Mouse (Mus musculus): ENCODE results near the gene Brdt.

The Brdt gene

DNA sequence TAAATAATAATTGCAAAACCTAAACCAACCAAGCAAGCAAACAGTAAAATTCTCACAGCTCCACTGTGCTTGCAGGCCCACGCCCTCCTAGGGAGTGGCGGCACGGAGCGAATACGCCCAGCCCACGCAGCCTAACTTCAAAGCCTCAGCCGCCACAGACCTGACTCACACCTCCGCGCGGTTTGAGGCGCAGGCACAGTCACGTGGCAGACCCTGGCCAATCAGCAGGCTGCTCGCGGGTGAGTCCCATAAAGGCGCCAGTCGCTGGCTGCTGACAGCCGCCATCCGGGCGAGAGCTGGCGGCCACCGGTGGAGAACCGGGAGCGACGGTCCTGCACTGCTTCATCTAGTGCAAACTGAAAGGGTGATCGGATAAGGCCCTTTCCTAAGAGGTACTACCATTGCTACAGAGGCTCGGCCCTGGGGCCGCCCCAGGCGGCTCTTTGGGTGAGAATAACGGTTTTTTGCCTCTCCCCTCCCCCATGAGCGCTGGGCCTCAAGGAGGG is at the start of gene Brdt:
TSS of gene Brdt (plus strand) at position 244 of the 506 bp plus-strand sequence.
- DNase-seq (ENCODE audit: low spot score) = peak; percentile 95

DNA sequence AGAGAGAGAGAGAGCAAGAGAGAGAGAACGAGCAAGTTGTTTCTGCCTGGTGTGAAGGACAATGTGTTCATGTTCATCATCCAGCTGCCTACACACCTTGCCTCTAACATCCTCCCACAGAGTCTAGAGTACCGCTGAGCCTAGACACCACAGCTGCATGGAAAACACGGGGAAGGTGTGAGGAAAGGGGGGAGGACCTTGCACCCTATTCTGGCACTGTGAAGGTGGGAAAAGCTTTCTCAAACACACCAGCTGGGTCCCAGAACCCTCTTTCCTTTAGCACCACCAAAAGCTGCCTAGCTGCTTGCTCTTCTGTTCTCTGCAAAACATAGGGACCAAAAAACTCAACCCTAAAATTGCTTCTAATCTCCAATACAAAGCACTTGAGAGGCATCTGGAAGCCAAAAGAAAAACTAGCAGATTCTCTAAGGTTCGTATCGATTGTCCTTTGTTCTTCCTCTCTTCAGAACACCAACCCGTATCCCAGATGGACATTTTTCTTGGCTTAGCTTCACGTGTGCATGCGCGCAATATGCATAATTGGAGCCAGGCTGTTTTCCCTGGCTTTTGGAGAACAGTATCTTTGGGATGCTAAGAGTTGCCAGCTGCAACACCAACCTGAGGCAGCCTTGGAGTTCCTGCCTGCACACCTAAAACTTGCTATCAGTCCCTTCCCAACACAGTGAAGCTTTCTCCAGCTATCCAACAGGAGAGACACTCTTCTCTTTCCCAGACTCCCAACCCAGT is 48.2 kb upstream of the Brdt start:
- no peak for DNase-seq (ENCODE audit: low spot score)

DNA sequence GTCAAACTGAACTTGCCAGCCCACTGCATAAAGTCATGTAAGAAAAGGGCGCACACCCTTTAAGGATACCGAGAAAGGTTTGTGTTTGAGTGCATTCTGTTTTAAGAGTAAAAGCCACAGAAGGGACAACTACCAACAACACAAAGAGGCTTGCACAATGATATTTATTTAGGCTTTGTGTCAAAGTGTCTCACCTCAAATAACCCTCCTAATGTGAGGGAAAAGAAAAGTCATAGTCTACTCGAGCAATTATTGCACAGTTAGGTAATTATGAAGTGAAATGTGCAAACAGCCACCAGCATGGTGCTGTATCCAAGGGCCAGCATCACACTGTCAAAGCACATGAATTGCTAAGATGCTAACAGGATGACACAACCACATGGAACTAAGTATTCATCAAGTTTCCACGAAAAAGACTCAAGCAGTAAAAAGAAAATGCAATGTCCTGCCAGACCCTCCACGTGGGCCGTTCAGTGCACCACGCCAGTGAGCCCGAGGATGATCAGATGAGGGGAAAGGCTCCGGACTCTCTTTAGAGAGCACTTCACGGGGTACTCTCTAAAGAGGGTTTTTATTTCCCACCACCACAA is 46.9 kb upstream of the Brdt start:
- DNase-seq (ENCODE audit: low spot score) = no peak

DNA sequence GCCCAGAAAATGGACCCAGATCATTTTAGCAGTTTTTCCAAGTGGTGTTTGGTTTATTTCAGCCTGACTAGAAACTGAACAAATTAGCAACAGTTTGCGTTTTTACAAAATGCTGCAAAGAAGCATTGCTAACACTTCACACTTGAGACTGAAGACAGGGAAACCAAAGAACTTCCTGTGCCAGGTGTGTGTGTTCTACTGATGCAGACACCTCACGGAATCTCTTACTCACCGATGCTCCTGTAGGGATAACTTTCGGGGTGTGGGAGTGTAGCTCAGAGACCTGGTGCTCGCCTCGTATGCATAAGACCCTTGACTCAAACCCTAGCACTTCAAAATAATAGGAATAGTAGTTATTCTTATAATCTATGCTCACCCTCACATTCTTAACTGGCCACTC is 45.4 kb upstream of the Brdt start:
- DNase-seq (ENCODE audit: low spot score) = no peak

DNA sequence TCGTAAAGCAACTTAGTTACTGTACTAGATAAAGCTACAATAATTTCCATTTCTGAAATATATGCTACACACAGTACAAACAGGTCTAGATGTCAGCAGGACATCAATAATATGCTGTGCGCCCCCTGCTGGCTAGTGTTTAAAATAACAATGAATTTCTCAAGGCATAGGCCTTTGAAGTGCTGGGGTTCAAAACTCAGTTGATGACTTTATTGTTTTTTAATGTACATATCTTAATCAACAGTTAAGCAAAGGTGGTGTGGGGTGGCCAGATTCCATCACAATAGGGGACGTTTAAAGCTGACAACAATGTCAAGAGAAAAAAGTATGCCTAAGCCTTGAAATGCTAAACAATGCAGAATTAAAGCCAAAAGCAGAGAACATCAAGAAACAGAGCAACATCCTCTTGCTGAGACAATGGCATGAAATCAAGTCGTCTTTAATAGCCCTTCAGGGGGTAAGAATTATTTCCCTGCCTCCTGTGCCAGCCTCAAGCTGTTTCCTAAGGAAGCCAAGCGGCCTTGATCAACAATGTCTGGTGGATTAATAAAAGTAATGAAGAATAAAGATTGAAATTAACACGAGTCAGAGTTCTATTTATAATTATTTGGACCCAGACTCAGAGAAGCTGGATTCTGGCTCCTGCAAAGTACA is 43.6 kb upstream of the Brdt start:
- DNase-seq (ENCODE audit: low spot score) = peak; percentile 33

DNA sequence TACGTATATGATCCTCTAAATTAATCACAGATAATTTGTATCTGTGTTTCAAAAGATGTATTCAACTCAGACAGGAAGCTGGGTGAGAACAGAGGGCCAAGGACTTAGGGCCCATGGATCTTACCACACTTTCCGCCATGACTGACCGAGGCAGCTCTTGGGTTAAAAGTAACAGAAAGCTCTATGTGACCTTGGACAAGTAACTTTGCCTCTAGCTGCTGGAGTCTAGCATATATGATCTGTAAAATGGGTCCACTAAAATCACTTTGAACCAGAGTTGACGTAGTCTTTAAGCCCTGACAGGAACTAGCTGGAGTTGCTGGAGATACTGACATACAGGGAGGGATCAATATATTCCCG is 43.1 kb upstream of the Brdt start:
- no peak for DNase-seq (ENCODE audit: low spot score)

DNA sequence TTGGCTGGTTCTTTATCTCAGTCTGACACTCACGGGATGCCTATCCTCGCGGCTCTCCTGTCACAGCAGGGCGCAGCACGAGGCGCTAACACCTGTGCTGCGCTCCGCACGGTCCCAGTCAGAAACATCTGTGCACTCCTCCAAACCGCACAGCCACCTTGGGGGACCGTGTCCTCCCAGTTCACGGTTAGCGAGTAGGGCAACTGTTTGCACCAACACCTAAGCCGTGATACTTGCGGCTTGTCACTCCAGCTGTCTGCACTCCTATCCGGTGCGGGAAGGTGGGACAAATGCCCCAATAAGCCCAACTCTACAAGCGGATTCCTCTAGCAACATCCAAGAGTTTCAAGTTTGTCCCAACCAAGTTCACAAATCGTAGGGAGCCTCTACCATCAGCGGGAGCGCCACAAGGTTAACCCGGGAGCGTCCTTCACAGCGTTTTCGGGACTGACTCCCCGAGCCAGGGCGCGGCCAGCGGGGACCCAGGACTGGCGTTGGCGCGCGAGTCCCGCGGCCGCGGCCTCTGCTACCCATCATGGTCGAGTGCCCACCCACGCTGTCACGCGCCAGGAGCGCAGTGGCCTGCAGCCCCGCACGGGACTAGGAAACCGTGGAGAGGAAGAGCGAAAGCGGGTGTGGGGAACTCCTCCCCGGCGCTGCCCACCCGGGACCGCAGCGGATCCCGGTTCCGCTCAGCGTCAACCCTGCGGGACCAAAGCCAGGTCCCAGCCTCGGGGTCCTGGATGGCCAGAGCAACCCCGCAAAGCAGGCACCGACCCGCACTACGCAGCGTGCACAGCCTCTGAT is 42.3 kb upstream of the Brdt start:
- peak; percentile 11 for DNase-seq (ENCODE audit: low spot score)

DNA sequence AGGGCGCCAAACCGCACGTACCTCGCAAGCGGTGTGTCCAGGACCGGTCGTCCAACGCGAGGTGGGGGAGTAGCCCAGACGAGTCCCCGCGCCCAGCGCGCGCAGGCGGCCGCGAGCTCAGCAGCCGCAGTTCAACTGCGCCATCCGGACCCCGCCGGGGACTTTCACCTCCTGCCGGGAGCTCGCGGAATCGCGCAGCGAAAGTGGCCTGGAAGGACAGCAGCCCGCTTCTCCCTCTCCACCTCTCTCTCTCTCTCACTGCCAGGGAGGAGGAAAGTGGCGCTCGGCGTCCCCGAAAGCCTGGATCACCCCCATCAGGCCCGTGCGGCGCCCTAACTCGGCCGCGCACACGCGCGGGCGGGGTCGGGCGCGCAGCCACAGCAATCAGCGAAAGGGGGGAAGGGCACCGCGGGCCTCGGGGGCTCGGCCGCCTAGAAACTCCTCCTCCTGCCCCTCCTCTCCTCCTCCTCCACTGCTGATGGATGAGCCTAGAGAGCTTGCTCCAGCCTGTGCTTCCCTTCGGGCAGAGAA is 41.7 kb upstream of the Brdt start, which contains the start of gene Tgfbr3:
TSS of gene Tgfbr3 (minus strand) at position 396 of the 531 bp plus-strand sequence.
- peak; percentile 69 for DNase-seq (ENCODE audit: low spot score)

DNA sequence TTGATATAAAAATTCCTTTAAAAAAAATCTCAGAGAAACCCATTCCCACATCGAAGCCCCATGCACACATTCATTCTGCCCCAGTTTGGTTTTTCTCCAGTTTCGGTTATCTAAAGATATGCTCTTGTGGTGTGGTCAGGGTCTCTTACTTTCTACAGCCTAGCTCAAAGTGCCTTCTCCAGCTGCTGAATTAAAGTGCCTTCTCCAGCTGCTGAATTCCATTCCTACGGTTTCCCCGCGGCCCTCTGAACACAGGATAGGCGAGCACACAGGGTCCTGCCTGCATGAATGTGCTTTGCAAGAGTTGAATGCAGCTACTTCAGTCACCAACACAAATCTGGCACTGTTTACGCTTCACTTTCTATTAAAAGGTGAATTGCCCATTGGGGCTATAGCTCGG is 41.0 kb upstream of the Brdt start:
- no peak for DNase-seq (ENCODE audit: low spot score)

DNA sequence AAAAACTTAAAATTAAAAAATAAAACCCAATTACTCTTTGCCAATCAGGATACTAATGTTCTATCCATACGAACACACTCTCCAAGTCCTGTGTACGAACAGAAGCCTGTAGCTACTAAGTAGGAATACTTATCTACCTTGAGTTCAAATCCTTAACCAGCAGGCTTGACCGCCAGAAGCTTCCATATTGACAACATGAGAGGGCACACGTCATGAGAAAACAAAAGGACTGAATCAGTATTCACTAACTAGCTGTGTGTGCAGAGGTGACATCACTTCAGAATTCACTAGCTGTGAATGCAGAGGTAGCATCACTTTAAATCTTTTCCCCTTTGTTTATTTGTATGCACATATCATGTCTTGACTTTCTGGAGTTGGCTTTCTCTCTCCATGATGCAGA is 36.9 kb upstream of the Brdt start:
- DNase-seq (ENCODE audit: low spot score) = no peak

DNA sequence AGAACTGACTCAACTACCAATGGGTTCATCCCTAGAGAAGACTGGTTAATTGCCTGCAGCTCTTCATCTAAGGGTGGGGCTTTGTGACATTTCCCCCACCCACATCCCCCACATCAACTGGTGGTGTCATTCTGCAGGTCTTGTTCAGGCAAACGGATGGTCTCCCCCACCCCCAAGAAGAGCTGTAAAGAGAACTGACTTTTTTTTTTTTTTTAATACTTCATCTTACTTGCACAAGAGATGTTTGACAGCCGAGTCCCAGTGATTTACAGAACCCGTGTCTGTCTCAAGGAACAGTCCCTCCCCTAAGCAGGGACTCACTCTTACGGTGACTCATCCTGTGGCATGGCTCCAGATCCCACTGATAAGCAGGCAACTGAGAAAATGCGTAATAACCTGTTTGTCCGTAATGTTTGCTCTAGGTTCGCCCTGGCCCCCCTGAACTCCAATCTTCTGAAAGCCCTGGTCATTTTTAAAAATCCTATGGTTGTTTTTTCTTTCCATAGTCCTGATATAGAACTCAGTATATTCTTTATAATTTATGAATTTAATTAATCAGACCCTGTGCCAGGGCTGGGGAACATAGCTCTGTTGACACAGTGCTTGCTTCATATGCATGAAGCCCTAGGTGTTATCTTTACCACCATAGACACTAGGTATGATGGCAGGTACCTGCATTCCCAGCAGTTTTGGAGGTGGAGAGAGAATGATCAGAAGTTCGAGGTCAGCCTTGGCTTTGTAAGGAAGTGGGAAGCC is 35.7 kb upstream of the Brdt start:
- peak; percentile 25 for DNase-seq (ENCODE audit: low spot score)

DNA sequence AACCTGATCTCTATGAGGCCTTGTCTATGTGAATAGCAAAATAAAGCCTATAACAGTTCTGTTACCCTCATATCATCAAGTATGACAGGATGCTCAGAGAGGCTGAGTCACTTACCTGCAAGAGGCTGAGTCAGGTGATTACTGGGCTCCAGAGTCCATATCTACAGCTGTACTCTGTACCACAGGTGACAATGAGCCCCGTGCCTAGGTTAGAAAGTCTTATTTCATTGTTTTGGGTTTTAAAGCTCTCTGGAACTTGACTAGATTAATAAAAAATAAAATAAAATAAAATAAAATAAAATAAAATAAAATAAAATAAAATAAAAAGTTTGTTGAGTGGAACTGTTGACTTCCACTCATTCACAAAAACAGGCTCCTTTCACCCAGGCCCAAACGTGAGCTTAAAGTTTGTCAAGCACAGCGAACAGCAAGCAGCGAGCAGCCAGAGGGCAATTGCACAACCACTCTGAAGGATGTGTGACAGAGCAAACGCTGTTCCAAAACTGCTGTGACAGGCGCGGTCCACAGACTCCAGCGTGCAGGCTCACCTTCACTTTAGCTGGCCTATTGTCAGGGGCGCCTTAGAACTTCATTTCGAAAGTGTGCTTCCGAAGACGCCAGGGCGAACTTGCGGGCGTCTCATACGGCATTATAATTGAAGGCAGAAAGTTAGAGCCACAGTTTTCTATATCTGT is 35.0 kb upstream of the Brdt start:
- no peak for DNase-seq (ENCODE audit: low spot score)

DNA sequence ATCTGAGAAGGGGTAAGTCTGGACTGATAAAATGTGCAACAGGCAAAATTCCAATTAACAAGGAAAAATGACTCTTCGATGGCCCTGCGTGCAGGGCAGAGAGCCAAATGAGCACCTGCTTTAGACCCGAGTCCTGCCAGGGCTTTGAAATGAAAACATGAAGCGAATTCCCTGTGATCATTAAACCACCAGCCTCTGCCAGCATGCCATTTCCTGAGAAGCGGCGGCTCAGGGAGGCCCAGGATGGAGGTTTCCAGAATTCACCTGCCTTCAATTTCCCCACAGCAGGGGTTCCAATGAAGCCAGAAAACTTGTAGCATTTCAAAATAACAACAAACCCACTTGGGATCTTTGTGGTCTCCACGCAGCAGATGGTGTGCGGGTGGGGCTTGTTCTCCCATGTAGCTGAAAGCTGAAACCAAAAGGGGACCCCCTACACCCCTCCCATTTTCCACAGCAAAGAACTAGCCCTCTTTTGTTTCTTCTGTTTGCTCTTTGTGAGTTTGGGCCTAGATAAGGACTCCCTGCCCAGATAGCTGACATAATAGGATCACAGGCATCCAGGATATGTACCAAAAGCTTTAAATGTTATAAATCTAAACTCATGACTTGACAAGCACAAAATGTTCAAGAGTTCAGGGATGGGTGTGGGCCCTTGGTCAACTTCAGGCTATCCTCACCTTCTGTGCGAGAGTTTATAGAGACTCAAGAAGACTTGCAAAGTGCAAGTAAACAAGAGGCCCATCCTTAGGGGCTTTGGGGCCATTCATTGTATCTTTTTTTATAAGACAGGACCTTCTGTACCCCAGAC is 34.2 kb upstream of the Brdt start:
- DNase-seq (ENCODE audit: low spot score) = no peak

DNA sequence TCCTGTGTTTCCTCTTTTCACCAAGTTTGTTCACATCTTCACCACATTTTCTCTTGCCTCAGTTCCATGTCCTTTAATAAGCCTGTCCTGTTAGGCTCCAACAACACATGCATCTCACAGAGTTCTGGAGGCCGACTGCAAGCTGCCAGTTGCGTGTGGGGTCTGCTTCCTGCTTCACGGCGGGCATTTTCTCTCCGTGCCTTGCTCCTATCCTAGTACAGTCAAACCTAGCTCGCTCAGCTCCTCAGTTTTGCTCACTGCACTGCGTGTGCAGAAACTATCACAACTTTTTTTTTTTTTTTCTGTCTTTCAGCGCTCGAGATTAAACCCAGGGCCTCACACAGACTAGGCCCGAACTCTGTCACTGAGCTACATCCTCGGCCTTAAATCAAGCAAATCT is 32.1 kb upstream of the Brdt start:
- no peak for DNase-seq (ENCODE audit: low spot score)

DNA sequence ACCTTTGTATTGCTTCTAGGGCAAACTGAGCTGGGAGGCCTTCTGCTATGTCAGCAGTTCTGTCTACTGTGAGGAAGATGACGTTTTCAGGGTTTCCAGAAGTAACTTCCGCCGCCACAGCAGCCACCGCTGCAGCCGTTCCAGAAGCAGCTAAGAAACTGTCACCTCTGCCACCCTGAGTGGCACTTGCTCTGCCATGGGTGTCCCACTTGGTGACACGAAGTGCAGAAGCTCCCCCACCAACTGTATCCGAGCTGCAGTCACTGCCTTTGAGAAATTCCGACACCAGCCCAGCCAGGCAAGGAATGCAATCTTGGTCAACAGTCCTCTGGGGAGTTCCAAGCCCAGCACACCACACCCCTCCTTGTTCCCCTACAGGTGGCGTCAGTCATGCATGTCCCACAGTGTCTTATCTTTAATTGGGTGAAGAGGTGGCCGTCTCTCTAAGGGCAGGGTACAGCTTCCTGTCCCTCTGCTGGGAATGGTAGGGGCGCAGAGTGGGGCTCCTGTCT is 27.6 kb upstream of the Brdt start:
- DNase-seq (ENCODE audit: low spot score) = no peak

DNA sequence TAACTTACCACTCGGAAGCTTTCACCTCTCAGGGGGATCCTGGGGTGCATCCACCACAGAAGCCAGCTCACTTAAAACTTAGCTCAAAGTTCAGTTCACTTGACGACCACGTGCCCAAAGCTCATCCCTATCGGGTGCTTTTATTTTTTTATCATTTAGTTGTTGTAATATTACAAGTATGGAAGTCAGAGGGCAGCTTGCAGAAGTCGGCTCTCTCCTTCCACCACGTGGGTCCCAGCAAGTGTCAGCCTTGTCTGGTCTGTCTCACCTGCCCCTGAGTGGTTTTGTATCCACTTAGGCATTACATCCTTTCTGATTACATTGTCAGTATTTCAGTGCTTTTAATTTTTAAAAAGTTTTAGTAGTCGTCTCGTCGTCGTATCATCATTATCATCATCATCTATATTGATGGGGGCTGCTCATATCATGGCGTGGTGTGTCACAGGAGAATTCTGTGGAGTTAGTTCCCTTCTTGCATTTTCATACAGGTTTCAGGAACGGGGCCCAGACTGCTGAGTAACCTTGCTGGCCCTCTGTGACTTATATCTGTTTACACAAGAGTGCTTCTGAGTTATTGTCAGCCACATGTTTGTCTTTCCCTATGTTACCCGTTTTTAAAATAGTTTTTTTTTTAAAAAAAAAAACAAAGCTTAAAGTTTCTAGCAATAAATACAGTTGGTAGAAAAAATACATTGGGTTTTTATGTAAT is 26.7 kb upstream of the Brdt start:
- no peak for DNase-seq (ENCODE audit: low spot score)

DNA sequence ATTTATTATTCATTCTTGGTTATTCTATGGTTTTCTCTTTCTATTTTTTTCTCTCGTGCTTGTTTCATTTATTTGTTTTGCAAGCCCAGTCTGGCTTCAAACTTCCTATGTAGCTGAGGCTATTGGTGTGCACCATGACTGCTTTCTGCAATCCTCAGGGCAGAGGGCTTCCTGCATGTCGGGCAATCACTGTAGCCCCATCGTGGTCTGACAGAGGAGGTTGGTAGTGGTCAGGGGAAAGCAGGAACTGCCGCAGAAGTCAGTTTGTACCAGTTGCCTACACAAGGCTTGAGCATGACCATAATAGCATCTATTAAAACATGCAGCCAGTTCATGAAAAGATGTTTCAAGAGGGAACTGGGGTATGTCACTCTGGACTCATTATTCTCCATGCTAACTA is 23.5 kb upstream of the Brdt start:
- DNase-seq (ENCODE audit: low spot score) = no peak

DNA sequence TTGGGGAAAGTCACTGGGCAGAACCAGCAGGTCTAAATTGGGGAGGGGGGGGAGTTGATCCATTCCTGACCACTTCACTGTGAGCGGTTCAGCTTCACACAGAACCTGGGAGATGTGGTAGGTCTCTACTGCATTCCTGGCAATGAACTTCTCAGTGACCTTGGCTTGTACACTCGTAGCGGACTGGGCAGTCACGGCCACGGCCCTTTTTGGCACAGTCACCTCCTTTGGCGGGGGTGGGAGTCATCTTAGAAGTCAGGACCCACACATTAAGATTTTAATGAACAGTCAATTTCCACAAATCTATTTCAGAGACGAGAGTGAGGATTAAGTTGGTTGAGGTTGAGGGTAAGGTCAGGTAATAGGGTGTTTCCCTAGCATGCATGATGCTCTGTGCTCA is 13.8 kb upstream of the Brdt start:
- no peak for DNase-seq (ENCODE audit: low spot score)

DNA sequence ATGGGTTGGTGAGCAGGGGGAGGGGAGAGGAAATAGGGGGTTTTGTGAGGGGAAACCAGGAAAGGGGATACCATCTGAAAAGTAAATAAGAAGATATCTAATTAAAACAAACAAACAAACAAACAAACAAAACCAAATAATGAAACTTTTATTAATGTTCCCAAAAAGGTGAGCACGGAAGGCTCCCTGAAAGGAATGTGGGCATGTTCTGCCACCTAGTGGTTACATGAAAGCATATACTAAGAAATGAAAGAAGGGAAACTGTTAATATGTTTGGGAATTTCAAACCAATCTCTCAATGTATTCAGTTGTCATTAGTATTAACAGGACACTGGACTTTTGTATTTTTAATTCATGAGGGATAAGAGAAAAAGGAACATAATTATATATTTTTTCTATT is 10.3 kb upstream of the Brdt start:
- DNase-seq (ENCODE audit: low spot score) = no peak
